Mouse (Mus musculus) megakaryocyte progenitor cell, adult 5-6 weeks (primary cell): ENCODE measurements around the gene Wwc2. TPM values are rescaled to one million over a fixed set of nuclear protein-coding genes. Genes with fewer than 3 reads are reported as not detected.
"Not testable (repeated sequence)": the region's sequence is repeated elsewhere in the genome, so short reads cannot be mapped to it uniquely, and the experiment has no call there.

Experiments
- ATAC-seq: replicated peaks from 2 replicates; pipeline ENCODE4 v1.8.0; 2016; ENCODE audit warnings: mild to moderate bottlenecking, moderate TSS enrichment, inconsistent platforms; ENCODE audit not compliant: poor library complexity
- total RNA-seq, 2 experiments: library from RNA; stranded (forward) in 1 of 2; stranded (reverse) in 1 of 2; fragments of 157-497, 149-512 nt in 1 of 2; fragments of 200-1000 nt in 1 of 2; gene quantifications; 2 replicates each; pipeline versions ENCODE4 v1.2.3 to v1.2.4; 2015 to 2017

Gene Wwc2
- total RNA-seq, 2 experiments from 2014 or later, result 5.2 to 6.3 TPM

- no peak for ATAC-seq
Observed at GRCm38 (mm10) chr8:47853356-47853755, 137.4 kb downstream of the Wwc2 start.

- ATAC-seq, result no peak
Observed at GRCm38 (mm10) chr8:47852737-47853136, 138.0 kb downstream of the Wwc2 start.

- ATAC-seq, result peak; percentile 79
Observed at GRCm38 (mm10) chr8:47851824-47852502, 138.8 kb downstream of the Wwc2 start.

GRCm38 (mm10) chr8:47849842-47850241 is 140.9 kb downstream of the Wwc2 start:
- no peak for ATAC-seq

- no peak for ATAC-seq
Observed at GRCm38 (mm10) chr8:47847931-47848330, 142.8 kb downstream of the Wwc2 start.

GRCm38 (mm10) chr8:47847161-47847560 is 143.6 kb downstream of the Wwc2 start:
- ATAC-seq, result no peak

- ATAC-seq, result no peak
Observed at GRCm38 (mm10) chr8:47845956-47846355, 144.8 kb downstream of the Wwc2 start.

GRCm38 (mm10) chr8:47843651-47844050 is 147.1 kb downstream of the Wwc2 start:
- ATAC-seq, result no peak

GRCm38 (mm10) chr8:47843063-47843462 is 147.7 kb downstream of the Wwc2 start:
- ATAC-seq, result no peak

- ATAC-seq, result peak; percentile 73
Observed at GRCm38 (mm10) chr8:47833944-47834343, 156.8 kb downstream of the Wwc2 start.

GRCm38 (mm10) chr8:47832616-47833015 is 158.1 kb downstream of the Wwc2 start:
- ATAC-seq, result no peak

- no peak for ATAC-seq
Observed at GRCm38 (mm10) chr8:47826911-47827310, 163.8 kb downstream of the Wwc2 start.

- no peak for ATAC-seq
Observed at GRCm38 (mm10) chr8:47825596-47825995, 165.1 kb downstream of the Wwc2 start.

GRCm38 (mm10) chr8:47824182-47824581 is 166.5 kb downstream of the Wwc2 start, which contains the start of gene Cldn22:
Gene Cldn22, plus strand, starts transcription at chr8:47824482.
- no peak for ATAC-seq

GRCm38 (mm10) chr8:47823777-47824176 is 166.9 kb downstream of the Wwc2 start:
- no peak for ATAC-seq

GRCm38 (mm10) chr8:47822541-47822940 is 168.2 kb downstream of the Wwc2 start:
- not testable (repeated sequence) for ATAC-seq

- ATAC-seq, result no peak
Observed at GRCm38 (mm10) chr8:47821843-47822242, 168.9 kb downstream of the Wwc2 start, which contains the start of gene Cldn24. Gene Cldn24, plus strand, starts transcription at chr8:47822143.

GRCm38 (mm10) chr8:47820914-47821772 is 169.6 kb downstream of the Wwc2 start:
- no peak for ATAC-seq

GRCm38 (mm10) chr8:47819034-47819433 is 171.7 kb downstream of the Wwc2 start:
- ATAC-seq, result no peak

GRCm38 (mm10) chr8:47811221-47811620 is 179.5 kb downstream of the Wwc2 start:
- no peak for ATAC-seq

- no peak for ATAC-seq
Observed at GRCm38 (mm10) chr8:47810666-47811015, 180.1 kb downstream of the Wwc2 start.
